Mouse (Mus musculus) heart, adult 11 months (tissue): ENCODE results near the gene Vps13c.

Experiments used
- DNase-seq: peaks from one replicate; pipeline ENCODE4 v3.0.0; 2022

Vps13c gene

DNA sequence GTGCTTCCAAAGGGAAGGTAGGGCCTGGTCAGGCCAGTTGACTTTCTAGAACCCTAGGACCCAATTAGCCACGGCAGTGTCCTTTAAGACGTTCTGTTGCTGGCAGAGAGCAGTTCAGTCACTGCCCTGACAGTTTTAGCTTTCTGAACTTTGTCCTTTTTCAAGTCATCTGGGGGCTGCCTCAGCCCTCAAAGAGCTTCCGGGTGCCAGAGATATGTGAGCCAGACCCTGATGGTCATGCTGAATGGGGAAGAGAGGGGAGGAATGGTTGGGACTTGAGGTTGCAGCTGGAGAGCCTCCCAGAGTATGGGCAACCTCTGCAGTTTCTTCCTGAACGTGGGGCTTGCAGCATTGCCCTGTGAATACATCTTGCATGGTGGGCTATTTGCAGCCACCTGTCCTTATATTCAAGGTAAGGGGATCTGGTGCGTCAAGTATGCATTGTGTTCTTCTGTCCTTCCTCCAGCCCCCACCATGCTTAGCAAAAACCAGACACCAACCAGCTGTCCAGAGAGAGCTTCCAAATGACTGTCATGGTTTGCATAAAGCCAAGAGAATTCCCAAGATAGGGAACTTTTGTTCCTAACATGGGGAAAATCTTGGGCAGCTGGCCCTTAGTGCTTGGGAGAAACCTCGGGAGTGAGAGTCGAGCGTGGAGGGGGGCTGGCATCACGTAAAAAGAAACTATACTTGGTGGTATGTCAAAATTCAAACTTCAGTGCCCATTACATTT lies 182.3 kb downstream of the Vps13c start:
- DNase-seq, result peak; percentile 96

DNA sequence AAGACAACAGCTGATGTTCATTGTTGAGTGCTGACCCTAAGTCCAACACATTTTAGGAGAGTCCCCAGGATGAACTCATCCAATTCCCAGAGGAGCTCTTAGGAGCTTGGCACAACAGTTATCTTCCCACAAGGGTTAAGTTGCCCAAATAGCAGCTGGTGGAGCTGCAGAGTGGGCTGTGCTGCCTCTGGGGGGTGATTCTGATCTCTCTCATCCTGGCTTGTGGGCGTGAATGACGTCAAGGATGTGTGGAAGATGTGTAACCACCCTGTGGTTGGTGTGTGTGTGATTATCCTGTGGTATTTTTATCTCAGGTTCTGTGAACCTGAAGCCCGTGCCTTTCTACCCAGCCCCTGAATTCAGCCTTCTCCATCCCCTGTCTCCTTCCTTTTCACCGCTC lies 188.4 kb downstream of the Vps13c start:
- DNase-seq, result peak; percentile 48

DNA sequence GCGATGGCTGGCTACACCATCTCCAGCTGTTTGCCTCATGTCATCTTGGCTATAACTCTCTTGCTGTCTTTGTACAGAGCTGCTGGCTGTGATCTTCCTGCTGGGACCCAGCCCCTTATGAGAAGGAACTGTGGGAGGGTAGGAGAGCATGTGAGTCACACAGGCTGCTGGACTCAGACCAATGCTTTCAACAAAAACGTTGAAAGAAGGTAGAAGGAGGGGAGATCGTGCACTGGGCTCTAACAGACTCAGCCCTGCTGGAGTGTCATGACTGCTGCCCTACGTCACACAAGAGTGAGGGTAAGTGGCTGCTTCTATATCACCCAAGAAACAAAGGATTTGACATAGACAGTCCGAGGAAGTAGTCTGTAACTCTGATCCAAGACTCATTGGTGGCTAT lies 193.6 kb downstream of the Vps13c start:
- peak; percentile 94 for DNase-seq
